Mouse (Mus musculus) gastrocnemius, postnatal 4 days (tissue): ENCODE results near the gene Olfr1329. TPM values are rescaled to one million over a fixed set of nuclear protein-coding genes. Genes with fewer than 3 reads are reported as not detected.
"Not testable (repeated sequence)": the region's sequence is repeated elsewhere in the genome, so short reads cannot be mapped to it uniquely, and the experiment has no call there.

ENCODE experiments used
- DNase-seq, 2 experiments: peaks; one replicate each; pipeline ENCODE4 v3.0.0; 2021 to 2022; ENCODE audit warnings: low spot score in 2 of 2, mixed read lengths in 2 of 2
- long read RNA-seq, 2 experiments: library from polyadenylated mRNA; stranded (forward); transcript quantifications; one replicate each; pipeline ENCODE4 v2.0.0; 2021
- total RNA-seq, 2 experiments: library from RNA; stranded (reverse); gene quantifications; 2 replicates each; pipeline ENCODE4 v1.2.3; 2021

Gene Olfr1329
- not detected for total RNA-seq
- long read RNA-seq, experiment 1: 0 reads
- long read RNA-seq, experiment 2: 0 reads

DNA sequence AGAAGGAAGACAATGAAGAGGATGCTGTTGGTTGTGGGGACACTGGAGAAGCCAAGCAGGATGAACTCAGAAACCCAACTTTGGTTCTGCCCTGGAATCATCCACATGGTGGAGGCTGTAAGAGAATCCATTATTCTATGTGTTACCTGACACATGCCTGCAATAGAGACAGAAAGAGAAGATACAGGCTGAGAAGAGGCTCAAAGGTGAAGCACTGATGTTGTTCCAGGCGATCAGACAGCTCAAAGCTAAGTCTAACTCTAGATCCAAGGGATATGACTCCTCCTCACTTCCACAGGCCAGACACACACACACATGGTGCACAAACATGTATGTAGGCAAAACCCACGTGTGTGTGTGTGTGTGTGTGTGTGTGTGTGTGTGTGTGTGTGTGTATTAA, at the start of gene Olfr1329:
Gene Olfr1329, minus strand, starts transcription at position 101 of the 400 bp plus-strand sequence.
- not testable (repeated sequence) for DNase-seq

- no peak for DNase-seq
Measured at GRCm38 (mm10) chr4:118961141-118961628, 43.9 kb upstream of the Olfr1329 start, which contains the start of gene Lao1. Lao1 (plus strand) TSS chr4:118961578.

- no peak for DNase-seq
Measured at GRCm38 (mm10) chr4:118958812-118959211, 41.5 kb upstream of the Olfr1329 start.

DNA sequence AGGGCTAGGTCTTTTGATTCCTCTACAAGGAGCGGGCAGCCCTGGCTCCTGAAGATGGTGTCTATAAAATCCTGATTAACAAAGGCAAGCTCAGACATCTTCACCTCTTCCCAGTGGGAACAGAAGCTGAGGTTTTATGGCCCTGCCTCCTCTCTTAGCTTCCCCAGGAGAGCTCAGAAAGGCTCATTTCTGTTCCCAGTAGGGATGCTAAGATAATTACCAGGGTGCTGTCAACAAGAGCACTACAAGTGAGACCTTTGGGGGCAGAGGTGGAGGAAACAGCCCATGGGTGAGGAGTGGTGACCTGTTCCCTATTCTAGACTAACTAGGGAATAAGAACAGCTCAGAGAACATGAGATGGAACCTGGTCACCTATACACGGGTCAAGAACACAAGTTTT, 21.2 kb upstream of the Olfr1329 start, which contains the start of gene Olfr1328:
Gene Olfr1328, minus strand, starts transcription at position 101 of the 400 bp plus-strand sequence.
- no peak for DNase-seq

DNA sequence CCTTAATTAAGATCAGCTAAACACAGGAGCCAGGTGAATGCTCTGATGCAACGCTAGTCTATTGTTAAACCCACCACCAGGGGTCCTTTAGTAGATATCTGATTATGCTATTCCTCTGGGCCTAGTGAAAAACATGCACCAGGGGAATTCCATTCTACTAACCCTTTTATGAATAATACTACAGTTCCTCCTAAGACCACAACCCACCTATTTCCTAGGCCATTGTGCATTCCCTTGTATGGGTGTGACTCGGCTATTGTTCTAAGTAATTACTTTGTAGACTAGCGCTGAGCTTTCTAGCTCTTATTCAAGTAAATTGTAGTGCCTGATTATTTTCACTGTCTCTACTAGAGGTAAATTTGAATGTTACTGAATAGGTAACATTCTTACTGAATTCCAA, 14.1 kb upstream of the Olfr1329 start:
- not testable (repeated sequence) for DNase-seq

- DNase-seq: no peak
Measured at GRCm38 (mm10) chr4:118901981-118902380, 15.3 kb downstream of the Olfr1329 start.

DNA sequence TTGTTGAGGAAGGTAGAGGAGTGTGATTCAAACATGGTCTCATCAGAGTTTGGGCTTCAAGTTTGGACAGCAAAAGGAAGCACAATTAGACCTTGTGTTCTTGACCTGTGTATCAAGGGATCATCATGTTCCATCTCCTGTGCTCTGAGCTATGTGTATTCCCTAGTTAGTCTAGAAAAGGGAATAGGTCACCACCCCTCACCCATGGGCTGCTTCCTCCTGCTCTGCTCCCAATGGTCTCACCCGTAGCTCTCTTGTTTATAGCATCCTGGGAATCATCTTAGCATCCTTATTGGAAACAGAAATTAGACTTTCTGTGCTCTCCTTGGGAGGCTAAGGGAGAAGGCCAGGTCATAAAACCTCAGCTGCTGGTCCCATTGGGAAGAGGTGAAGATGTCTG, 29.0 kb downstream of the Olfr1329 start, which contains the start of gene Olfr1330:
Gene Olfr1330, plus strand, starts transcription at position 301 of the 400 bp plus-strand sequence.
- DNase-seq: no peak

GRCm38 (mm10) chr4:118867566-118867965, 49.7 kb downstream of the Olfr1329 start:
- no peak for DNase-seq

Other genes starting within 250 kb of the Olfr1329 start
- not detected for gene Olfr1342, start 224.7 kb downstream of the Olfr1329 start, total RNA-seq
- not detected for gene Olfr1341, start 213.9 kb downstream of the Olfr1329 start, total RNA-seq
- gene Olfr1340, start 197.3 kb downstream of the Olfr1329 start, total RNA-seq: not detected
- not detected for gene Olfr1339, start 185.3 kb downstream of the Olfr1329 start, total RNA-seq
- gene Olfr1338, start 158.7 kb downstream of the Olfr1329 start, total RNA-seq: not detected
- gene Olfr1337, start 134.9 kb downstream of the Olfr1329 start, total RNA-seq: not detected
- gene Olfr1335, start 107.5 kb downstream of the Olfr1329 start, total RNA-seq: not detected
- not detected for gene Olfr1333, start 81.2 kb downstream of the Olfr1329 start, total RNA-seq
- not detected for gene Olfr1331, start 52.8 kb downstream of the Olfr1329 start, total RNA-seq
- gene Olfr1330, start 28.9 kb downstream of the Olfr1329 start, total RNA-seq: not detected
- not detected for gene Olfr1328, start 21.1 kb upstream of the Olfr1329 start, total RNA-seq
- not detected for gene Lao1, start 44.1 kb upstream of the Olfr1329 start, total RNA-seq
- 1 to 10 TPM; 5.8 to 7.0 TPM for gene Slc2a1, start 191.2 kb upstream of the Olfr1329 start, total RNA-seq